9 mouse cellular contexts compared by ENCODE assay signal in the genomic region with DNA sequence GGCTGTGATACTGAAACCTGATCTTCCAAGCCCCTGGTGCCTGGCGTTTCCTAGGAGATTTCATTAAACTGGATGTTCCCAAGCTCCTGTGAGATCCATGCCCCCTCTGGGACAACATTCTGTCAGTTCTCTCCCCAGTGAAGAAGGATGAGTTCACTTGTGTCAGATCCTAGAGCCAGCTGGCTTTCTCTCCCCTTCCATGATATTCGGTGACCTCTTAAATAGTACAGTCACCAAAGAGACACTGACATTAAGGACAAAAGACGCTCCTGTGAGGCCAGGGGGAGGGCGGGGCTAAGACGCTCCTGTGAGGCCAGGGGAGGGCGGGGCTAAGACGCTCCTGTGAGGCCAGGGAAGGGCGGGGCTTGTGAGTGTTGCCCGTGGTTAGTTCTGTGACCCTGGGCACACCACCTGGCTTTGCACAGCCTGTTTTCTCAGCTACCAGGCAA. TPM values are rescaled to one million over a fixed set of nuclear protein-coding genes. Genes with fewer than 3 reads are reported as not detected.
DNase-seq lines count a peak whose midpoint lies in the region; ATAC-seq and TF ChIP-seq lines count a peak whose summit lies in the region.
"Had no signal": no experiment of that assay in that cellular context is flagged by ENCODE, and none has a peak within 500 bp of the region (broad histone marks: within the 10 kb centered on the region; RNA-seq: fewer than 3 reads in every experiment).

No protein-coding gene starts in this region.

- no peaks in the 10 kb centered on the region for H3K36me3 ChIP-seq in forebrain, embryonic 14.5 days (ENCODE audit: control insufficient read depth, insufficient read depth, low read length)
- H3K36me3 ChIP-seq in kidney, adult 2 months (ENCODE audit: control insufficient read depth, insufficient read depth, low read length): no peaks in the 10 kb centered on the region
- no peaks in the 10 kb centered on the region for H3K36me3 ChIP-seq in lung, postnatal 0 days (ENCODE audit: insufficient read depth, low read length)

- TF ChIP-seq CTCF in kidney, adult 2 months (conservative IDR thresholded peaks at IDR 0.05; ENCODE audit: insufficient read depth, insufficient read length, low read depth, low read length): no peak
- no peak for TF ChIP-seq CTCF in lung, postnatal 0 days (IDR thresholded peaks at IDR 0.05)

- TF ChIP-seq POLR2A in kidney, adult 2 months (IDR thresholded peaks at IDR 0.05; ENCODE audit: low read depth, low read length): no peak

- peak overlapping the region; percentile 33; the same call in 1 of the 2 replicates for H3K27ac ChIP-seq in forebrain, embryonic 14.5 days (ENCODE audit: low read depth, low read length)
- no peak overlapping the region for H3K27ac ChIP-seq in kidney, adult 2 months (ENCODE audit: insufficient read depth, low read depth, low read length)
- no peak overlapping the region for H3K27ac ChIP-seq in lung, postnatal 0 days (ENCODE audit: low read length)

- peaks cover 9% of the 10 kb centered on the region for H3K4me1 ChIP-seq in forebrain, embryonic 14.5 days (ENCODE audit: control insufficient read depth, insufficient read depth, low read length)
- H3K4me1 ChIP-seq in kidney, adult 2 months (ENCODE audit: control insufficient read depth, insufficient read depth, low read length): no peaks in the 10 kb centered on the region; the same call in 1 of the 2 replicates
- no peaks in the 10 kb centered on the region for H3K4me1 ChIP-seq in lung, postnatal 0 days (ENCODE audit: insufficient read depth, low read depth, low read length)

- peaks cover 4% of the 10 kb centered on the region; the same call in 1 of the 2 replicates for H3K27me3 ChIP-seq in forebrain, embryonic 14.5 days (replicated peaks; ENCODE audit: control insufficient read depth, insufficient read depth, low read length)
- H3K27me3 ChIP-seq in kidney, adult 2 months (replicated peaks; ENCODE audit: control insufficient read depth, insufficient read depth, low read length): no peaks in the 10 kb centered on the region
- H3K27me3 ChIP-seq in lung, postnatal 0 days (replicated peaks; ENCODE audit: insufficient read depth, low read length): 0 out of 2 replicates have a peak, but pooled peaks cover 3% of the 10 kb centered on the region

- H3K4me2 ChIP-seq in forebrain, embryonic 14.5 days (ENCODE audit: low read length): peak overlapping the region; percentile 45
- peak overlapping the region; percentile 25; the same call in 1 of the 2 replicates for H3K4me2 ChIP-seq in lung, postnatal 0 days (replicated peaks; ENCODE audit: low read depth, low read length)

- H3K9me3 ChIP-seq in forebrain, embryonic 14.5 days (replicated peaks; ENCODE audit: control insufficient read depth, low read length): no peaks in the 10 kb centered on the region
- H3K9me3 ChIP-seq in lung, postnatal 0 days (ENCODE audit: low read length): no peaks in the 10 kb centered on the region

- 1% methylated on average over 9 of the region's 9 CpGs for WGBS in forebrain, embryonic 14.5 days
- WGBS in kidney, adult 2 months: 8% methylated on average over 9 of the region's 9 CpGs
- 4% methylated on average over 9 of the region's 9 CpGs for WGBS in lung, postnatal 0 days

- H3K4me3 ChIP-seq in forebrain, embryonic 14.5 days (ENCODE audit: low read depth, low read length): peak overlapping the region; percentile 13; the same call in 1 of the 2 replicates
- H3K4me3 ChIP-seq in kidney, adult 2 months (ENCODE audit: insufficient read depth, low read depth, low read length): no peak overlapping the region
- H3K4me3 ChIP-seq in lung, postnatal 0 days (ENCODE audit: low read depth, low read length): no peak overlapping the region

- peak overlapping the region; percentile 10; the same call in 1 of the 2 replicates for H3K9ac ChIP-seq in forebrain, embryonic 14.5 days (ENCODE audit: low read length)
- H3K9ac ChIP-seq in lung, postnatal 0 days (replicated peaks; ENCODE audit: low read depth): no peak overlapping the region

- peak; percentile 69 to 84 for DNase-seq in adrenal gland, adult (ENCODE audit: inconsistent age in 2 of 2, low spot score in 1 of 2)
- no peak for DNase-seq in adrenal gland, adult 8-10 months
- DNase-seq in forebrain, embryonic 14.5 days (ENCODE audit: low spot score): peak; percentile 76
- peak; percentile 86 for DNase-seq in kidney, adult 2 months
- DNase-seq in lung, postnatal 0 days (ENCODE audit: low spot score): peak; percentile 75
- peak; percentile 76 for DNase-seq in retina, postnatal 1 day
- DNase-seq in adipocyte (ENCODE audit: low spot score): no peak

- ATAC-seq in activated CD4-positive, CD25-positive, alpha-beta regulatory T cell, adult 4 months: peak; percentile 59
- ATAC-seq in forebrain, embryonic 14.5 days: peak; percentile 54
- ATAC-seq in lung, postnatal 0 days: peak; percentile 65

- TF ChIP-seq EP300 in lung, postnatal 0 days (IDR thresholded peaks at IDR 0.05): no peak

RNA-seq across cellular contexts. Expression of a gene that starts 31.7 kb away (rescaled TPM):
- 1 to 10 TPM in 2 of 4 experiments, under 1 TPM in 1, not detected in 1; 0.74 to 1.3 (median 1.3) TPM for total RNA-seq in adrenal gland, adult 8-10 months (2022)
- polyA plus RNA-seq in activated CD4-positive, CD25-positive, alpha-beta regulatory T cell, adult 4 months (2017; shearing (Covaris generic)): not detected
- polyA plus RNA-seq in forebrain, embryonic 14.5 days (2014; fragmentation: Nextera tagmentation; extraction: Ambion mirVana): not detected in 2 replicates
- 0.11 and 0.52 TPM in 2 replicates for polyA plus RNA-seq in kidney, adult 2 months (2012; rRNA removed)
- polyA plus RNA-seq in lung, postnatal 0 days (2015; fragmentation: Nextera tagmentation; extraction: Ambion mirVana): 0.16 and 0.24 TPM in 2 replicates
- polyA plus RNA-seq: small intestine, adult 2 months had no signal

Comparison
In these comparisons a context has a peak if more than half of its experiments do, and no peak if none do; other contexts are left out.
1. DNase-seq: peak in adrenal gland, adult (2 of 2), forebrain, embryonic 14.5 days (single experiment), kidney, adult 2 months (single experiment), lung, postnatal 0 days (single experiment) and retina, postnatal 1 day (single experiment); none in adrenal gland, adult 8-10 months (single experiment) and adipocyte (single experiment).
2. Peak in every context shown above with its lines, with median percentiles within 50 percentile points of each other: ATAC-seq.